Mouse (Mus musculus) cerebellum, adult 11 months (tissue): Measurements from ENCODE around the gene Ptpn3.

ENCODE experiments used
- DNase-seq: peaks from one replicate; pipeline ENCODE4 v3.0.0; 2022

The Ptpn3 gene

GRCm38 (mm10) chr4:57261813-57262212, 39.8 kb downstream of the Ptpn3 start:
- DNase-seq = no peak

DNA sequence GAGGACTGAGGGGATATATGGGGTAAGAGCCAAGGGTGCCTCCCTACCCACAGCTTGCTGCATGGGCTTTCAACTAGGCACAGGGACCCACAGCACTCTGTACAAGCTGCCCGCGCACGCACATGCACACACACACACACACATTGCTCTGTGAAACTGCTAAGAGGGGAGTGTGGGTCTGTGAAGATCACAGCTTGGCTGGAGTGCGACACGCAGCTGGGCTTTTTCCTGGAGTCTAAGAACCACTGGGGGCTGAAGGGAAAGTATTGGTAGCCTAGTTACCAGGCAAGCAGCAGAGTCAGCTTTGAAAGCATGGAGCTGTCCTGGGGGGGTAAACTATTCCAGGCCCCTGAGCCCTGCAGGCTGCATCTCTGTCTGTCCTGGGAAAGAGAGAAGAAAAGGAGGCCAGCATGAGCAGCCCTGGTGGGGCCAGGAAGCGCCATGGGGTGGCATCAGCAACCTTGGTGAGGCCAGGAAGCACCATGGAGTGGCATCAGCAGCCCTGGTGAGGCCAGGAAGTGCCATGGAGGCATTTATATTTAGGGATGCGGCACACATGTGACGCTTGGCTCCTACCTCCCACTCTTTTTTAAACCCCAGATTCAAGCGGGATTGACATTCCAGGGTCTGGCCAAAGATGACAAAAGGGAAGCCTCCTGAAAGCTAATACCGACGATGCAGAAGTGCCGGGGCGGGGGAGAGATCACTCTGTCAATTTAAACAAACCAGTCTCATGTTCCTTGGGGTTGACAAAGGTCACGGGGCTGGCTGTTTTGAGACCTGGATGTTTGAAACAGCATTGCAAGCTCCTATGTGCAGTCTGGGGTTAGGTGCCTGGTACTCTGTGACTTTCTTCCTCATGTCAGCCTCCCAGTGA, 43.2 kb downstream of the Ptpn3 start:
- DNase-seq = no peak

- no peak for DNase-seq
Measured at GRCm38 (mm10) chr4:57257409-57257808, 44.2 kb downstream of the Ptpn3 start.

DNA sequence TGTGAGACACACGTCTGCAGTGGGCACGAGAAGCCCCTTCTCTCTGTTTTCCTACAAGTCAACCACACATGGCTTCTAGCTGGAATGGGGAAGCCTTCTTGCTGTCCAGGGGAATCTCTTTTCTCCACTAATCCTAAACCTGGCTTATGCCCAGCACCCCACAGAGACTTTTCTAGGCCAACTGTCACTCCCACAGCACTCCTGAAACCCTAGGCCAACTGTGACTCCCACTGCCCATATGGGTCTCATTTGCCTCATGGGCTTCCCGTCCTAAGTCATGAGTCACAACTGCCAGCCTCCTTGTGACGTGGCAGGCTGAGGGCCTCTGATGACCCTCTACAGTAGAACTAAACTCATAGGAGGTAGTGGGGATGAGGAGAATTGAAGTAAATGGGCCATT, 44.9 kb downstream of the Ptpn3 start:
- DNase-seq = peak; percentile 82

GRCm38 (mm10) chr4:57254412-57254811, 47.2 kb downstream of the Ptpn3 start:
- DNase-seq = no peak

GRCm38 (mm10) chr4:57250636-57251035, 51.0 kb downstream of the Ptpn3 start:
- DNase-seq = no peak

DNA sequence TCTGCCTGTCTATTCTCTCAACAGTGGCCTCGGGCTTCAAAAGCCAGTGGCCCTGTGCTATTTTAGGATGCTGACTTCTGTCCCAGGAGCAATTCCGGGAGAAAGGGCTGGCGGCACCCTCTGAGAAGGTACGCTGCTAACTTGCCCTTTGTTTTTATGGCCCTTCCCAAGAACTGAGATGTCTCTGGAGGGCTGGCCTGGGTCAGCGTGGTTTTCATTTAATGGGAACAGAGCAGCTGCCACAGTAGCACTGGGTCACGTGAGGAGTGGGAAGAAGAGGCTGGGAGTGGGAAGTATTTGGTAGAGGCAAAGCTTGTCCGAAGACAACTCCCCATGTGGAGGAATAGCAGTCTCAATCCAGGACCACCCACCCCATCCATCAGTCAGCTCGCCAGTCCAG, 52.5 kb downstream of the Ptpn3 start:
- no peak for DNase-seq

DNA sequence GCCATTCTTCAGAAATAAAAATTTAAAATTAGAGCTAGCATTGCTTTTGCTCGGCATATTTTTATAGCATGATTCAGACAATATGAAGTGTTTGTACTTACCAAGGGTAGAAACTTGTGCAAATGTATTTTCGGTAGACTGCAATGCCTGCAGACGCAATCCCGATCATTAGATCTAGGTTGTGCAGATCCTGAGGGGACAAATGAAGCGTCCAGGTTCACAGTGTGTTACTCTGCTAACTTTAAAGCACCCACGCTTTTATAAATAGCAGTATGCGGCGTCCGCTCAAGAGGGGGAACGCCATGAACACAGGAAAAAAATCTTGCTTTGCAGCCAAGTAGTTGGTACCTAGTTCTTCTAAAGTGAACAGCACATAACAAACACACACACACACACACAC, 56.8 kb downstream of the Ptpn3 start:
- no peak for DNase-seq

DNA sequence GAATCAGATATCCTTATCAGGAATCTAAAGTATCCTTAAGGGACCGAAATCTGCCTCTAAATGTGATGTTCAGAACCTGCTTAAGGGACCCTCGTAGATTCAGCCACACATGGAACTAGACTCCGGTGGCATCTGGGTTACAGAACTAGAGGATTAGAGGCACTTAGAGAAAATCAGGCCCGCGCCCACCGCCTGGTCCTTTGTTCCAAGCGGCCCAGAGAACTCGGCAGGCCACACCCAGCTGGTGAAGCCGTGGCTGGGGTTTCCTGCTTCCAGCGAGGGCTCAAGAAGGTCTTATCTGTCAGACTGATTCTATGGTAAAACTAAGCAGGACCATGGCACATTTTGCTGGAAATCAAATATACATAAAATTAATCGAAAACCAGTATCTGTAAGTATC, 58.3 kb downstream of the Ptpn3 start:
- DNase-seq = no peak

DNA sequence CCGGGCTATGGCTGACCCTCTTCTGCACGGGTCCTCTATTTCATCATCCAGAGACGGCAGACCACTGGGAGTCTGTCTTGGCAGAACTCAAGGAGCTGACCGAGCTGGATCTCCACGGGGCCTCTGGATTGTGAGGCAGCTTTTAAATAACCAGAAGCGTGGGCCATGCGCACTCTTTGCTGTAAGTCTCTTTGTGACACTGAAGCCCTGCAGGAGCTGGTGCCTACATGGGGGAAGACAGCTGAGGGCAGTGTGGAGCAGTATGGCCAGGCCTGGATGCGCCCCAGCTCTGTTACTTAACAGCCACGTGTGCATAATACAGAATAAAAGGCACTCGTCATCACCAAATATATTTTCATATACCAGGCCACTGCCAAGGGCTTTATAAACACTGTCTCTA, 60.7 kb downstream of the Ptpn3 start:
- peak; percentile 30 for DNase-seq

DNA sequence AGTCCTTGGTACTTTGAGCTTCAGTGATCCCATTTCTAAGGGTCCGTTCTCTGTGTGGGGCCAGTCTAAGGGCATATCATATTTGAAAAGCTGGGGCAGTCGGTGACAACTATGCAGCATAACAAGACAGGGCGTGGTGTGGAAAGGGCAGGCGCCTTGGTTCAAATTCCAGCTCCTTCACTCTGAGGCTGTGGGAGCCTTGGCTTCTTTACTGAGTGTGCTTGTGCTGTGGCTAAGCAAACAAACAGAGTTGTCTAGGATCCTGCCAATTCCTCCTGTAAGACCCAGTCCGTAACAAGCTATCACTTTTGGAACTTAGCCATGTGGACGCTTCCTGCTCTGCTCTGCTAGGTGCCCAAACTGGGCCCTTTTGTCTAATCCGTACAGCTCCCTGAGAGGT, 61.5 kb downstream of the Ptpn3 start:
- no peak for DNase-seq

DNA sequence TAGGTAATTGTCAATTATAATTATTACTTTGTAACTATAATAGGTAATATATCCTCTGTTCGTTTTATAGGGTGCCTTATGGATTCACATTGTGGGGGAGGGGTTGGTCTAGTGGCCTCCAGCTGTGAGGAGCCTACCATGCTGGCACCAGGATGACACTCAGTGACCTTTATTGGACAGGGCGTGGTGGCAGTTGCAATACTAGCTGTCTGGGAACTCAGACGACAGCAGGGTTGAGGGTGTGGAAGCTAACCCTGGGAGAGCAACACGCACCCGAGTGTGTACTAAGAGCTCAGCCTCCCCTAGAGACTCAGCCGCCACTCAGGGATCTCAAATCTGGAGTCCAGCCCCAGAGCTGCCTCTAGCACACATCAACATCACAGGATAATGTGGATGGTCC, 62.5 kb downstream of the Ptpn3 start:
- no peak for DNase-seq

GRCm38 (mm10) chr4:57238118-57238517, 63.5 kb downstream of the Ptpn3 start:
- no peak for DNase-seq

DNA sequence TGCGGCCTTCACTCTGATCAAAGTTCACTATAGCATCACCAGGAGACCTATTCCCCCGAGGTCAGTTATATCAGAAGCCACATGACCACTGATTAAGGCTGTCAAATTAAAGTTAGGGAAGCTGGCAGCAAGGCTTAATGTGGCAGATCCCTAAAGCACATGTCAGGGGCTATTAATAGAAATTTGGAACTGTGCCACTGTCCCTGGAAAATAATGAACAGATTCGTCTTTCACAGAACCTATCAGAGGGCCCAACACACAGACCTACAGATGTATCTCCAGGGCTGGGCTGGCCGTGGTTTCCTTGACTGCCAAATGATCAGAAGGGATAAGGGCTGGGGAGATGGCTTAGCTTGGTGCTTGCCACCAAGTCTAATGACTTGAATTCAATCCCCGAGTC, 65.1 kb downstream of the Ptpn3 start:
- no peak for DNase-seq

GRCm38 (mm10) chr4:57235741-57236140, 65.9 kb downstream of the Ptpn3 start:
- DNase-seq = no peak

- DNase-seq = no peak
Measured at GRCm38 (mm10) chr4:57234348-57234747, 67.3 kb downstream of the Ptpn3 start.

DNA sequence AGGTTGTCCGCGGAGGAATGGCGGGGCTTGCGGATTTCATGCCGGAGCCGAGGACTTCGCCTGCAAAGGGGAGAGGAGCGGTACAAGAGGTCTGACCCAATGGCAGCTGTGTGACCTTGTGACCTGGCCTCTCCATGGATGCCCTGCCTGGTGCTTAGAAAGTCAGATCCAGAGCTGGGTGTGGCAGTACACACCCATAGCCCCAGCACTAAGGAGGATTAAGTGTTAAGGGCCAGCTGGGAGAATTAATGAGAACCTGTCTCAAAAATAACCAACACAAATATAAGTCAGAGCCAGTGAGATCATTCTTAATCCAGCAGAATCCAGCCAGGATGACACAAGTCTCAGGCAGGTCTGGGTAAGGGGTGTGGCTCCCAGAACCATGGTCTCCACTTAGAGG, 69.2 kb downstream of the Ptpn3 start:
- DNase-seq = no peak

DNA sequence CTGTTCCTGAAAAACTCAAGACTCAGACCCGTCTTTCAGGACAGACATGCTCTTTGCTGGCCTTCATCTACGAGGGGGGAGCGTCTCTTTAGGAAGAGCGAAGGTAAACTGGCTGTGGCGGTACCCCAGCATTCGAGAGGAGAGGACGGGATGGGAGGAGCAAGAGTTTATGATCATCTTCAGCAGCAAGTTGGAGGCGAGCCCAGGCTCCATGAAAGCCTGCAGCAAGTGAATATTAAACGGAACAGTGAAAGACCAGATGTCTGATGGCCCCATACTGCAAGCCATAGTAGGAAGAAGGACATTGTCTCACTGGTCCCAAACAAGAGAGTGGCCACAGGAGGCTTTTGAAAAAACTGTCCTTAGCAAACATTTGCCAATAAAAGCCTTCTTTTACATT, 70.3 kb downstream of the Ptpn3 start:
- no peak for DNase-seq

- no peak for DNase-seq
Measured at GRCm38 (mm10) chr4:57230341-57230740, 71.3 kb downstream of the Ptpn3 start.

DNA sequence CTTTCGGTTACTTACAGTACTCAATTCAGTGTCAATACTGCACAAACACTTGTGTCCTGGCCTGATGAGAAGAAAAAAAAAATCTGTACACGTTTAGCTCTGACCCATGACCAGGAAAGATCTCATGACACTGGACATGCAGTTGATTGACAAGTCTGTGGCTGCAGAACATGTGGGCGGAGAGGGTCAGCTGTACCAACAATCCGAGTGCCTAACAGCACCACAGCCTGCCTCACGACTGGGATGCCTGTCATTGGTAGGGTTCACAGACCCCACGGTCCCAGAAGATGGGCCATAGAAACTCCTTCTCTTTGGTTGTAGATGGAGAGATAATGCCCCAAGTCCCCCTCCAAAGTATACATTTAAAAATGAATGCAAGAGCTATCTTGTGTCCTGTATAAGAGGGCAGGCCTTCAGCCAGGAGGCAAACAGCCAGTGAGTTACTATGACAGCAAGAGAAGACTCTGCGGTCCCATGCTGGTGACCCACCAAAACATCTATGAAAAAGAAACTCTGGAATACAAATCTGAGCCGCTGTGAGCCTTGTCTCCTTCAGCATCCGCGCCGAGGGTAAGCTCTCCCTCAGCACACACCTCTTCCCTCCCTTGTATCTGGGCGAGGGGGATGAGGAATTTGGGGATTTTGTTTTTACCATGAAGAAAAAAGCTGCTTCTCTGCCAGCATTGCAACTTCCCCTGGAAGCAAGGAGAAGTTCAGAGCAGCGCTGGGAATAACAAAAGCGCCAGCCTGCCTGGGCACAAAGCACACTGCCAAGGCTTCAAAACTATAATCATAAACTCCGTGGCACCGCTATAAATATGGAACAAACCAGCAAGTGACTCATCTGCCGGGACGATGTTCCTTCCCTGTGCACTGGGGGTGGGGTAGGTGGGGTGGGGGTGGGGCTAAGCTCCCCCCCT, 72.8 kb downstream of the Ptpn3 start:
- no peak for DNase-seq

DNA sequence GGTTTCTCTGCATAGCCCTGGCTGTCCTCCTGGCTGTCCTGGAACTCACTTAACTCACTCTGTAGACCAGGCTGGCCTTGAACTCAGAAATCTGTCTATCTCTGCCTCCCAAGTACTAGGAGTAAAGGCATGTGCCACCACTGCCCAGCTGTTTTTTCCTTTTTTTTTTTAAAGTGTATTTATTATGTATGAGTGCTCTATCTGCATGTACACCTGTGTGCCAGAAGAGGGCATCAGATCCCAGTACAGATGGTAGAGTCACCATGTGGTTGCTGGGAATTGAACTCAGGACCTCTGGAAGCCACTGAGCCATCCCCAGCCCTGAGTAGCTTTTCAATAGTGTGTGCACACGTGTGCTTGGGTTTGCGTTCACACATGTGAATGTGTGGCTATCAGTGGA, 76.9 kb downstream of the Ptpn3 start:
- DNase-seq = no peak

DNA sequence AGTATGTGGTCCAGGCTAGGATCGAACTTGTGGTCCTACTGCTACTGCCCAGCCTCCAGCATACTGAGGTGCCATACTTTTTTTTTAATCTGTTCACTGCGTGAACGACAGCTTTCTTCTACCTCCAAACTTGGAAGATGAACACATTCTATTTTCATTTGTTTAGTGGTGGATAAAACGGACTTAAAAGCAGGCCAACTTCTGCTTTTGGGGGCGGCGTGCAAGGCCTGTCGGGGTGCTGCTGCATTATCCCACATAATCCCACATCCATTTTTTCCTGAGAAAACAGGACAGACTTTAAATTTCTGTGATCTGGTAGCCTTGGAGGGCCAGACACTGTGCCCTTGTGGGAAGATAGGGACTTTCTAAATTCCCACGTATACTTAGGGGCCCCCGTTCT, 83.9 kb downstream of the Ptpn3 start:
- no peak for DNase-seq

GRCm38 (mm10) chr4:57216535-57216934, 85.1 kb downstream of the Ptpn3 start:
- no peak for DNase-seq

GRCm38 (mm10) chr4:57214852-57215251, 86.8 kb downstream of the Ptpn3 start:
- DNase-seq = no peak
